Mouse (Mus musculus): ENCODE data around the gene Zfp467. TPM values are rescaled to one million over a fixed set of nuclear protein-coding genes. Genes with fewer than 3 reads are reported as not detected.

Zfp467 gene
- polyA plus RNA-seq, 1 experiment from 2014 or later, result 30.8 TPM

DNA sequence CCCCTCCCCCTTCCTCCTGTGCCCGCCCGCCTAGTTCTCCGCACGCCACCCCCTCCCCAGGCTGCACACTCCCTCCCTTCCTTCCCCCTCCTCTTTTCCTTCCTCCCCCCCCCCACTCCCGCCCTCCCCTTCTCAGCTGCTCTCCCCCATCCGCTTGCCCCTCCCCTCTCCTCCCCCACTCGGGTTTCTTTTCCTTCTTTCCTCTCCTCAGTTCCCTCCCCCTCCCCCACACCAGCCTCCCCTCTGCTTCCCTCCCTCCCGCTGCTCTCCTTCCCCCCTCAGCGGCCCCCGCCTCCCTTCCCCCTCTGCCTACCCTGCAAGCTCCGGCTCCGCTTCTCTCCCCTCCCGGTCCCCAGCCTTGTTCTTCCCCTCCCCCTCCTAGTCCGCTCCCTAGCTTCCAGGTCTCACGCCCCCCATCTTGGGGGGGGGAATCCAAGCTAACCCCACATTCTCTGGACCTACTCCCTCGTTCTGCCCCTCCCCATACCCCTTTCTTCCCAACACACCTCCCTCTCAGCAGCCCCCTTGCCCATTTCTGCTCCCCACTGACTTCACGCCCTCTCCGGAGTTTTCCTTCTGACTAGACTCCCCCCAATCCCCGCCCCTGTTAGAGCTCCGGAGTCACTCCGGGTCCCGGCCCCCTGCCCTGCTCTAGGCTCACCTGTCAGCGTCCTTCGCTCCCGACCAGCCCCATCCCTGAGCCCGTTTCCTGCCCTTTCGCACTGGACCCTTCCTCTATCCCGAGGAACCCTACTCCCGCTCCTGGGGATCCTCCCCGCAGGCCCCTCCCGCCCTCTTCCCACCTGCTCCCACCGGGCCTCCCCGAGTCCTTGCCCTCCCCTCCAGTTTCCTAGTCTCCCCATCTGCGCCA is 1.1 kb downstream of the Zfp467 start:
- under 1% methylated on average over 33 of the region's 34 CpGs for WGBS

DNA sequence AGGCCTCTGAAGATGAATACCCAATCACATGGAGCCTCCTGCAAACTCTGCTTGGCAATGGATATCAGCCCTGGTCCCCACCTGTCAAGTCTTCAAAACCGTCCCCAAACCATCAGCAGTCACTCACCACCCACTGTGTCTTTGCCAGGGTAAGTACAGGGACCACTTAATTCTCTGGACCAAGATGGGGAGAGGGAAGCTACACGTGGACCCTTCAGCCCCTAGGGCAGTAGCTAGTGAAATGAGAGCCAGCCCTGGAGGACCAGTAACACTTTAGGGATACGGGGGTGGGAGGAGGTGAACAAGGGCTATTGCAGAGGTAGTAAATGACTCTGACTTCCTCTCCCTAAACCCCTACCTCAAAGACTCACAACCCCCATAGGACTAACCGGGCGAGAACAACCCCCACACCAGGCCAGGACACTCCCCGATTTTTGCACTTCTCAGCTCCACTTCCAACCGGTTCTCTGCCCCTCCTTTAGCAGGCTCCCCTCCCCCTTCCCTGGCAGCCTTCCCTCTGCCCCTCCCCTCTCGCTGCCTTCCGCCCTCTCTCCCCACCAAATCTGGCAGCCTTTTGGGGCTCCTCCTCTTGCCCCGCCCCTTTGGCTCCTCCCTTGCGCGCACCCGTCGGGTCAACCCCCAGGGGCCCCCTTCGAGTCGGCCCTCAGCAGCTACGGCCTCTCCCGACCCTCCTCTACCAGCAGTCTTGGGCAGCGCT is 1.9 kb downstream of the Zfp467 start:
- H3K9me3 ChIP-seq (ENCODE audit: control insufficient read depth, low read depth, low read length), result no peaks in the 10 kb centered on the region
- ATAC-seq (ENCODE audit: insufficient number of reproducible peaks, insufficient read depth, low FRiP score, low read depth), result peak; percentile 85
- 3% methylated on average over 19 of the region's 19 CpGs for WGBS
- peak overlapping the region; percentile 91 for H3K4me3 ChIP-seq (ENCODE audit: low read depth, low read length)
- H3K9ac ChIP-seq (replicated peaks; ENCODE audit: low read depth, low read length), result peak overlapping the region; percentile 39; the same call in 1 of the 2 replicates
- H3K4me2 ChIP-seq (replicated peaks; ENCODE audit: low read depth, low read length), result peak overlapping the region; percentile 56
- H3K27me3 ChIP-seq (ENCODE audit: control insufficient read depth, insufficient read depth, low read length), result no peaks in the 10 kb centered on the region
- H3K36me3 ChIP-seq (ENCODE audit: control insufficient read depth, insufficient read depth, low read length), result peaks cover 24% of the 10 kb centered on the region
- peaks cover 31% of the 10 kb centered on the region for H3K4me1 ChIP-seq (ENCODE audit: control insufficient read depth, insufficient read depth, low read length)
- peak overlapping the region; percentile 98 for H3K27ac ChIP-seq (ENCODE audit: low read length)

More for the DNA sequence above, 1.1 kb downstream of the Zfp467 start:
- Histone ChIP-seq H3K36me3 (ENCODE audit: control insufficient read depth, insufficient read depth, low read length) (peaks cover 16% of the 10 kb centered on the region), H3K4me2 (replicated peaks; ENCODE audit: low read depth, low read length) (peak overlapping the region; percentile 56), H3K27me3 (ENCODE audit: control insufficient read depth, insufficient read depth, low read length) (no peaks in the 10 kb centered on the region), H3K4me3 (ENCODE audit: low read depth, low read length) (peak overlapping the region; percentile 91), H3K4me1 (ENCODE audit: control insufficient read depth, insufficient read depth, low read length) (peaks cover 30% of the 10 kb centered on the region), H3K27ac (ENCODE audit: low read length) (peak overlapping the region; percentile 98), H3K9ac (replicated peaks; ENCODE audit: low read depth, low read length) (peak overlapping the region; percentile 95), H3K9me3 (ENCODE audit: control insufficient read depth, low read depth, low read length) (no peaks in the 10 kb centered on the region)
- ATAC-seq (ENCODE audit: insufficient number of reproducible peaks, insufficient read depth, low FRiP score, low read depth), result peak; percentile 60

DNA sequence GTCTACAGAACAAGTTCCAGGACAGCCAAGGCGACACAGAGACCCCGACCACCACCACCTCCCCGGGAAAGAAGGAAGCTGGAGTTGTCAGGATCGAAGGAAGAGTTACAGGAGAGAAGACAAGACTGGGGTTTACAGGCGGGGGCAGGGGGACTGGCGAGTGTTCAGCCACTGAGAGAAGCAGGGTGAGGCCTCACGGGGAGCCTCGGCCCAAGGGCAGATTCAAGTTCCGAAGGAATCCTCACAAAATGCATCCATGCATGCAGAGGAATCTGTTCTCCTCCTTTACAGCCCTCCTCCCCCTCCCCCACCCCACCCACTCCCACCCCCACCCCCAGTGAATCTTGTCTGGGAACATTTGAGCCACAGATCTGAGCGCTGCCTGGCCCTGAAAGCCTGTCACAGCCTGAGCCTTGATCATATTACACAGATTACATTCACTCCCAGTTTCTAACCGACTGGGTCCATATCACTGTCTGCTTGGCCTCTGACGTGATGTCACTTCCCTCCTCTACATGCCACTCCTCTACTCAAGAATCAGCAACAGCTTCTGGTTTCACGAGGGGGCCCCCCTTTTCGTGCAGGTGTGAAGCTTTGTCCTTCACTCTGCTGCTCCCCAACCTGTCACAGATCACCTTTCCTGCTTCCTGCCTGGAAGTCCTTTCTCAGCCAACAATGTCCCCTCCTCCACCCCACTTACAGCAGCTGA is 5.2 kb downstream of the Zfp467 start:
- Histone ChIP-seq H3K27me3 (ENCODE audit: control insufficient read depth, insufficient read depth, low read length) (no peaks in the 10 kb centered on the region), H3K9ac (replicated peaks; ENCODE audit: low read depth, low read length) (no peak overlapping the region), H3K4me1 (ENCODE audit: control insufficient read depth, insufficient read depth, low read length) (peaks cover 34% of the 10 kb centered on the region), H3K36me3 (ENCODE audit: control insufficient read depth, insufficient read depth, low read length) (peaks cover 50% of the 10 kb centered on the region), H3K4me2 (replicated peaks; ENCODE audit: low read depth, low read length) (no peak overlapping the region), H3K9me3 (ENCODE audit: control insufficient read depth, low read depth, low read length) (no peaks in the 10 kb centered on the region), H3K4me3 (ENCODE audit: low read depth, low read length) (no peak overlapping the region), H3K27ac (ENCODE audit: low read length) (no peak overlapping the region)
- 43% methylated on average over 14 of the region's 14 CpGs for WGBS
- ATAC-seq (ENCODE audit: insufficient number of reproducible peaks, insufficient read depth, low FRiP score, low read depth), result no peak

DNA sequence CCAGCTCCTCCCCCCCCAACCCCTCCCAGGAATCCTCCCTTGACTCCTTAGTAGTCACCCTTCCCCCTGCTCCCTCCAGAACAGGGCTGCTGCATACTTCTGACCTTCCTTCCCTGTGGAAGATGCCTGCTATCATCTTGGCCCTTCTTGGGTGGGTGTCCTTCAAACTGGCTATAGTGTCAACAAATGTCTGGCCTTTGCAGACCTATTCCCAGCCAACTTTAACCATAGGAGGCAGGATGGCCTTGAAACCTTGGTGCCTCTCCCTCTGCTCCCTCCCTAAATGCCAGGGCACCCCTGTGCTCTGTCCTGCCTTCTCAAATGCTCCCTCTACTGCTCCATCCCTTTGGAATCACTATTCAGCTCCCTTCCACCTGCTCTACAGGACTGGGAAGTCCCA is 6.0 kb downstream of the Zfp467 start:
- no peak for ATAC-seq (ENCODE audit: insufficient number of reproducible peaks, insufficient read depth, low FRiP score, low read depth)
- Histone ChIP-seq H3K4me3 (ENCODE audit: low read depth, low read length) (no peak overlapping the region), H3K4me2 (replicated peaks; ENCODE audit: low read depth, low read length) (no peak overlapping the region), H3K36me3 (ENCODE audit: control insufficient read depth, insufficient read depth, low read length) (peaks cover 50% of the 10 kb centered on the region), H3K9me3 (ENCODE audit: control insufficient read depth, low read depth, low read length) (no peaks in the 10 kb centered on the region), H3K4me1 (ENCODE audit: control insufficient read depth, insufficient read depth, low read length) (peaks cover 34% of the 10 kb centered on the region), H3K9ac (replicated peaks; ENCODE audit: low read depth, low read length) (no peak overlapping the region), H3K27ac (ENCODE audit: low read length) (no peak overlapping the region), H3K27me3 (ENCODE audit: control insufficient read depth, insufficient read depth, low read length) (no peaks in the 10 kb centered on the region)

DNA sequence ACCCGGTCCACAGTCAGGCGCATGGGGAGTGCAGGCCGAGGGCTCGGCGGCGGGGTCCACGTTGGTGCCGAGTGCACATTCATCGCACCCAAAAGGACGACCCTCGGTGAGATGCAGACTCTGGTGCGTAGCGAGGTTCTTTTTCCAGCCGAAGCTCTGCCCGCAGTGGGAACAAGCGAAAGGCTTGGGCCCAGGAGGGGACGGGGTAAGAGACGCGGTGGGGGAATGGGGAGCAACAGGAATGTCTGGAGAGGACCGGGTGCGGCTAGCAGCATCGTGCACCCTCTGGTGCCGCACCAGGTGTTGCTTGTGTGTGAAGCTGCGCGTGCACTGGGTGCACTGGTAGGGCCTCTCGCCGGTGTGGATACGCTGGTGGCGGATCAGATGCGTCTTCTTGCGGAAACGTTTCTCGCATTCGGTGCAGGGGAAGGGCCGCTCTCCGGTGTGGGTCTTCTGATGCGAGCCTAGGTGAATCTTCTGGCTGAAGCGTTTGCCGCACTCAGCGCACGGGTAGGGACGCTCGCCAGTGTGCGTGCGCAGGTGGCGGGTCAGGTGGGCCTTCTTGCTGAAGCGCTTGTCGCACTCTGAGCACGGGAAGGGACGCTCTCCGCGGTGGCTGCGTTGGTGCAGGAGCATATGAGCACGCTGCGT is 7.0 kb downstream of the Zfp467 start:
- Histone ChIP-seq H3K4me1 (ENCODE audit: control insufficient read depth, insufficient read depth, low read length) (peaks cover 35% of the 10 kb centered on the region), H3K27me3 (ENCODE audit: control insufficient read depth, insufficient read depth, low read length) (no peaks in the 10 kb centered on the region), H3K27ac (ENCODE audit: low read length) (no peak overlapping the region), H3K9ac (replicated peaks; ENCODE audit: low read depth, low read length) (no peak overlapping the region), H3K4me3 (ENCODE audit: low read depth, low read length) (no peak overlapping the region), H3K4me2 (replicated peaks; ENCODE audit: low read depth, low read length) (no peak overlapping the region), H3K36me3 (ENCODE audit: control insufficient read depth, insufficient read depth, low read length) (peaks cover 50% of the 10 kb centered on the region), H3K9me3 (ENCODE audit: control insufficient read depth, low read depth, low read length) (no peaks in the 10 kb centered on the region)
- no peak for ATAC-seq (ENCODE audit: insufficient number of reproducible peaks, insufficient read depth, low FRiP score, low read depth)
- WGBS, result 43% methylated on average over 55 of the region's 55 CpGs

DNA sequence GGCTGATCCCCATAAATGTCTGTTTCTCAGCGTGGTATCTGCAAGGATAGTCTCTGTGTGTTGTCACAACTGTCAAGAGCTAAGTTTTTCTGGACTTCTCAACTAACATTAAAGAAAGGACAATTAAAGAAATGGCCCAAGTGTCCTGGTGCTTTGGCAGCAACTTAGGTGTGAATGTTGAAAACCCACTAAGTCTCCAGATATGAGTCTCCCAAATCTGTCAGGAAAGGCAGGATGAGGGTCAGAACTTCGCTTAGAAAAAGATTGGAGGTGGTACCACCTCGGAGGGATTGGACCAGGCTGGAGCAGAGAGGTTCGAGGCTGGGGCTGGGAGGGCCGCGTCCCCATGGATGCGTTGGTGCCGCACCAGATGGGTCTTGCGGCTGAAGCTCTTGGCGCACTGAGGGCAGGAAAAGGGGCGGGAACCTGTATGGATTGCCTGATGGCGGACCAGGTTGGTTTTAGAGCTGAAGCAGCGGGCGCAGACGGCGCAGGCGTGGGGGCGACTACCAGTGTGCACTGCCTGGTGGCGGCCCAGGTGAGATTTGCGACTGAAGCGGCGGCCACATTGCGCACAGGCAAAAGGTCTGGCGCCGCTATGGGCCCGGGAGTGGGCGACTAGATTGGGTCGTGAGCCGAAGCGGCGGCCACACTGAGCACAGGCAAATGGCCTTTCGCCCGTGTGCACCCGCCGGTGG is 7.8 kb downstream of the Zfp467 start:
- H3K4me2 ChIP-seq (replicated peaks; ENCODE audit: low read depth, low read length), result no peak overlapping the region
- H3K9ac ChIP-seq (replicated peaks; ENCODE audit: low read depth, low read length), result no peak overlapping the region
- no peak overlapping the region for H3K4me3 ChIP-seq (ENCODE audit: low read depth, low read length)
- peaks cover 35% of the 10 kb centered on the region for H3K4me1 ChIP-seq (ENCODE audit: control insufficient read depth, insufficient read depth, low read length)
- no peak for ATAC-seq (ENCODE audit: insufficient number of reproducible peaks, insufficient read depth, low FRiP score, low read depth)
- 70% methylated on average over 35 of the region's 35 CpGs for WGBS
- peaks cover 50% of the 10 kb centered on the region for H3K36me3 ChIP-seq (ENCODE audit: control insufficient read depth, insufficient read depth, low read length)
- no peaks in the 10 kb centered on the region for H3K27me3 ChIP-seq (ENCODE audit: control insufficient read depth, insufficient read depth, low read length)
- no peaks in the 10 kb centered on the region for H3K9me3 ChIP-seq (ENCODE audit: control insufficient read depth, low read depth, low read length)
- H3K27ac ChIP-seq (ENCODE audit: low read length), result no peak overlapping the region

DNA sequence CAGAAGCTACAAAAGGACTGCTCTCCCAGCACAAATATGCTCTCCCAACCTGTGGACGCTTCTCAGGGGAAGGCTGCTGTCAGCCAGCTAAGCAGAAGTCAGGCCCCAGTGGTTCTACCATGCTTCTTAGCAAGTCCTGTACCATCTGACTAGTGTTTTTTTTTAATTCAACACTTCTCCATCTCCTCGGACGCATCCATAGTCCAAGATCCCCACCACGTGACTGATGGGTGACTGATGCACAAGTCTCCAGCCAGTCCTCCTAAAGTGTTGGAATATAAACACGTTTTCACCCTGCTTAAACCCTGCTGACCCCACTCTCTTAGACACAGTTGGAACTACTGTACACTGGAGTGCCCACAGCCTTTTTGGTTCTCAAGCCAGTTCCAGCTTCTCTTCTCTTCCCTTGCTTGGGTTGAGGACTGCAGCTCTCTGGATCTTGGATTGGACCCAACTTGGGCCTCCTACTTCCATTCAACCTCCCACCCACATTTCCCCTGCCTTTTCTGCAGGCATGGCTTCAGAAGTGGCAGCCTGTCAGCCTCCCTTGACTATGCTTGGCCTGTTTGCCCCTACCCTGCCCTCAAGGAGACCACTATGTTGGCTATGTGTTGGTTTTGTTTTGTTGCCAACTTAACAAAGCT is 9.8 kb downstream of the Zfp467 start:
- Histone ChIP-seq H3K27ac (ENCODE audit: low read length) (peak overlapping the region; percentile 15; the same call in 1 of the 2 replicates), H3K36me3 (ENCODE audit: control insufficient read depth, insufficient read depth, low read length) (peaks cover 34% of the 10 kb centered on the region), H3K4me1 (ENCODE audit: control insufficient read depth, insufficient read depth, low read length) (peaks cover 28% of the 10 kb centered on the region), H3K4me2 (replicated peaks; ENCODE audit: low read depth, low read length) (no peak overlapping the region), H3K9me3 (ENCODE audit: control insufficient read depth, low read depth, low read length) (no peaks in the 10 kb centered on the region), H3K4me3 (ENCODE audit: low read depth, low read length) (no peak overlapping the region), H3K27me3 (ENCODE audit: control insufficient read depth, insufficient read depth, low read length) (no peaks in the 10 kb centered on the region), H3K9ac (replicated peaks; ENCODE audit: low read depth, low read length) (no peak overlapping the region)
- WGBS, result 45% methylated on average over 5 of the region's 5 CpGs
- ATAC-seq (ENCODE audit: insufficient number of reproducible peaks, insufficient read depth, low FRiP score, low read depth), result no peak
